Mouse (Mus musculus): ENCODE measurements around the gene Sfpq. TPM values are rescaled to one million over a fixed set of nuclear protein-coding genes. Genes with fewer than 3 reads are reported as not detected.

Sfpq gene
- polyA plus RNA-seq, 1 experiment = 24.1 TPM

- Histone ChIP-seq H3K27me3 (replicated peaks; ENCODE audit: control insufficient read depth, insufficient read depth, low read length) (no peaks in the 10 kb centered on the region), H3K27ac (ENCODE audit: insufficient read depth, low read depth, low read length) (no peak overlapping the region), H3K36me3 (ENCODE audit: control insufficient read depth, insufficient read depth, low read length) (peaks cover 33% of the 10 kb centered on the region), H3K4me1 (ENCODE audit: control insufficient read depth, insufficient read depth, low read length) (peaks cover 2% of the 10 kb centered on the region; the same call in 1 of the 2 replicates), H3K4me3 (ENCODE audit: insufficient read depth, low read depth, low read length) (no peak overlapping the region)
- TF ChIP-seq POLR2A (IDR thresholded peaks at IDR 0.05; ENCODE audit: low read depth, low read length) = no peak
- peak; percentile 51 for TF ChIP-seq CTCF (conservative IDR thresholded peaks at IDR 0.05; ENCODE audit: insufficient read depth, insufficient read length, low read depth, low read length)
- 42% methylated on average over 4 of the region's 4 CpGs for WGBS
- DNase-seq = peak; percentile 67
Observed at GRCm38 (mm10) chr4:127027228-127028190, 6.4 kb downstream of the Sfpq start.

DNA sequence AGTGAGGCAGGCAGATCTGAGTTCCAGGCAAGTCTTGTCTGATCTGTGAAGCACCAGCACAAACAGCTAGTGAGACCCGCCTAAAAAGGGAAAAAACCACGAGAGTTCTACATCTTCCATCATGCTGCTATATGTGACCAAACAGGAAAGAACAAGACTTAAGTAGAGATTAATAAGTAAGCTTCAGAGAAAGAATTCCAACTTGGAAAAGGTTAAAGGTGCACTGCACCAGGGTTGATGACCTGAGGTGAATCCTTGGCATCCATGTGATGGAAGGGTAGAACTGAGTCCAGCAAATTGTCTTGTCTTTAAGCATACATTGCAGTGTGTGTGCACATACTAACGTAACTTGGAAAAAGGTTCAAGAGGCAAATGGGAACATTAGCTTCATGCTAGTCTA, 16.0 kb downstream of the Sfpq start:
- DNase-seq = peak; percentile 65
- H3K27ac ChIP-seq (ENCODE audit: insufficient read depth, low read depth, low read length) = no peak overlapping the region
- WGBS = 53% methylated on average over 3 of the region's 3 CpGs
- H3K36me3 ChIP-seq (ENCODE audit: control insufficient read depth, insufficient read depth, low read length) = peaks cover 35% of the 10 kb centered on the region
- no peak for TF ChIP-seq POLR2A (IDR thresholded peaks at IDR 0.05; ENCODE audit: low read depth, low read length)
- TF ChIP-seq CTCF (conservative IDR thresholded peaks at IDR 0.05; ENCODE audit: insufficient read depth, insufficient read length, low read depth, low read length) = no peak
- H3K4me3 ChIP-seq (ENCODE audit: insufficient read depth, low read depth, low read length) = no peak overlapping the region
- H3K4me1 ChIP-seq (ENCODE audit: control insufficient read depth, insufficient read depth, low read length) = peaks cover 10% of the 10 kb centered on the region; the same call in 1 of the 2 replicates
- H3K27me3 ChIP-seq (replicated peaks; ENCODE audit: control insufficient read depth, insufficient read depth, low read length) = no peaks in the 10 kb centered on the region

GRCm38 (mm10) chr4:127037908-127038827, 17.0 kb downstream of the Sfpq start:
- 75% methylated on average over 8 of the region's 8 CpGs for WGBS
- H3K36me3 ChIP-seq (ENCODE audit: control insufficient read depth, insufficient read depth, low read length) = peaks cover 31% of the 10 kb centered on the region
- H3K27me3 ChIP-seq (replicated peaks; ENCODE audit: control insufficient read depth, insufficient read depth, low read length) = no peaks in the 10 kb centered on the region
- DNase-seq = no peak
- peaks cover 7% of the 10 kb centered on the region; the same call in 1 of the 2 replicates for H3K4me1 ChIP-seq (ENCODE audit: control insufficient read depth, insufficient read depth, low read length)
- H3K27ac ChIP-seq (ENCODE audit: insufficient read depth, low read depth, low read length) = no peak overlapping the region
- TF ChIP-seq POLR2A (IDR thresholded peaks at IDR 0.05; ENCODE audit: low read depth, low read length) = no peak
- no peak for TF ChIP-seq CTCF (conservative IDR thresholded peaks at IDR 0.05; ENCODE audit: insufficient read depth, insufficient read length, low read depth, low read length)
- no peak overlapping the region for H3K4me3 ChIP-seq (ENCODE audit: insufficient read depth, low read depth, low read length)

- TF ChIP-seq CTCF (conservative IDR thresholded peaks at IDR 0.05; ENCODE audit: insufficient read depth, insufficient read length, low read depth, low read length) = no peak
- TF ChIP-seq POLR2A (IDR thresholded peaks at IDR 0.05; ENCODE audit: low read depth, low read length) = no peak
- Histone ChIP-seq H3K36me3 (ENCODE audit: control insufficient read depth, insufficient read depth, low read length) (peaks cover 31% of the 10 kb centered on the region), H3K4me1 (ENCODE audit: control insufficient read depth, insufficient read depth, low read length) (peaks cover 7% of the 10 kb centered on the region; the same call in 1 of the 2 replicates), H3K27me3 (replicated peaks; ENCODE audit: control insufficient read depth, insufficient read depth, low read length) (no peaks in the 10 kb centered on the region), H3K27ac (ENCODE audit: insufficient read depth, low read depth, low read length) (no peak overlapping the region), H3K4me3 (ENCODE audit: insufficient read depth, low read depth, low read length) (no peak overlapping the region)
- no peak for DNase-seq
- 93% methylated on average over 3 of the region's 3 CpGs for WGBS
Observed at GRCm38 (mm10) chr4:127038828-127039349, 17.8 kb downstream of the Sfpq start.

GRCm38 (mm10) chr4:127039871-127040483, 18.9 kb downstream of the Sfpq start:
- WGBS = 71% methylated on average over 3 of the region's 3 CpGs
- no peak overlapping the region for H3K4me3 ChIP-seq (ENCODE audit: insufficient read depth, low read depth, low read length)
- TF ChIP-seq POLR2A (IDR thresholded peaks at IDR 0.05; ENCODE audit: low read depth, low read length) = no peak
- TF ChIP-seq CTCF (conservative IDR thresholded peaks at IDR 0.05; ENCODE audit: insufficient read depth, insufficient read length, low read depth, low read length) = no peak
- peaks cover 4% of the 10 kb centered on the region; the same call in 1 of the 2 replicates for H3K4me1 ChIP-seq (ENCODE audit: control insufficient read depth, insufficient read depth, low read length)
- peaks cover 31% of the 10 kb centered on the region for H3K36me3 ChIP-seq (ENCODE audit: control insufficient read depth, insufficient read depth, low read length)
- H3K27me3 ChIP-seq (replicated peaks; ENCODE audit: control insufficient read depth, insufficient read depth, low read length) = no peaks in the 10 kb centered on the region
- H3K27ac ChIP-seq (ENCODE audit: insufficient read depth, low read depth, low read length) = no peak overlapping the region
- no peak for DNase-seq

- Histone ChIP-seq H3K27ac (ENCODE audit: insufficient read depth, low read depth, low read length) (no peak overlapping the region), H3K4me1 (ENCODE audit: control insufficient read depth, insufficient read depth, low read length) (no peaks in the 10 kb centered on the region), H3K4me3 (ENCODE audit: insufficient read depth, low read depth, low read length) (no peak overlapping the region), H3K36me3 (ENCODE audit: control insufficient read depth, insufficient read depth, low read length) (peaks cover 17% of the 10 kb centered on the region), H3K27me3 (replicated peaks; ENCODE audit: control insufficient read depth, insufficient read depth, low read length) (no peaks in the 10 kb centered on the region)
- WGBS = 83% methylated on average over 4 of the region's 4 CpGs
- TF ChIP-seq CTCF (conservative IDR thresholded peaks at IDR 0.05; ENCODE audit: insufficient read depth, insufficient read length, low read depth, low read length) = no peak
- TF ChIP-seq POLR2A (IDR thresholded peaks at IDR 0.05; ENCODE audit: low read depth, low read length) = no peak
- DNase-seq = no peak
Observed at GRCm38 (mm10) chr4:127043540-127043939, 22.4 kb downstream of the Sfpq start.
